Mouse (Mus musculus) G1E (cell line): ENCODE data around the gene Il33.

Source experiments
- CTCF ChIP-seq: IDR thresholded peaks from 2 replicates; pipeline ENCODE4 v1.5.1; 2012; ENCODE audit warnings: low read depth, low read length, inconsistent platforms, mixed read lengths
- GATA1 ChIP-seq: IDR thresholded peaks from 2 replicates; pipeline ENCODE4 v1.6.1; 2012; ENCODE audit warnings: borderline replicate concordance, low read length, inconsistent platforms, mixed read lengths
- GATA2 ChIP-seq: IDR thresholded peaks from 2 replicates; pipeline ENCODE4 v1.6.1; 2012; ENCODE audit warnings: low read depth, low read length, inconsistent platforms, borderline replicate concordance
- POLR2AphosphoS5 ChIP-seq: IDR thresholded peaks from 2 replicates; pipeline ENCODE4 v1.6.1; 2012; ENCODE audit warnings: low read depth, low read length, inconsistent platforms; ENCODE audit not compliant: insufficient replicate concordance
- TAL1 ChIP-seq: conservative IDR thresholded peaks from 2 replicates; pipeline ENCODE4 v1.6.1; 2012; ENCODE audit warnings: low read depth, low read length, inconsistent platforms, mixed read lengths

GRCm38 (mm10) chr19:29937445-29937844 lies 12.5 kb downstream of the Il33 start:
- TF ChIP-seq CTCF = no peak
- no peak for TF ChIP-seq TAL1
- no peak for TF ChIP-seq GATA2
- no peak for TF ChIP-seq GATA1
- no peak for TF ChIP-seq POLR2AphosphoS5
